Mouse (Mus musculus): ENCODE results near the gene Krtap6-5. TPM values are rescaled to one million over a fixed set of nuclear protein-coding genes. Genes with fewer than 3 reads are reported as not detected.

Gene Krtap6-5
- polyA plus RNA-seq, 1 experiment from 2014 or later: not detected

GRCm38 (mm10) chr16:89010659-89011058 is 37.0 kb downstream of the Krtap6-5 start, which contains the start of gene Krtap22-2:
Gene Krtap22-2 (minus strand): TSS chr16:89010759.
- Histone ChIP-seq H3K27me3 (ENCODE audit: insufficient read depth, low read length) (no peaks in the 10 kb centered on the region), H3K4me1 (replicated peaks; ENCODE audit: insufficient read depth, low read length) (no peaks in the 10 kb centered on the region), H3K9me3 (replicated peaks; ENCODE audit: low read length) (no peaks in the 10 kb centered on the region), H3K9ac (ENCODE audit: low read depth, low read length) (no peak within 1 kb of the TSS), H3K4me2 (ENCODE audit: low read length) (no peak within 1 kb of the TSS), H3K4me3 (replicated peaks; ENCODE audit: low read depth, low read length) (no peak within 1 kb of the TSS), H3K36me3 (ENCODE audit: insufficient read depth, low read length) (no peaks in the 10 kb centered on the region), H3K27ac (no peak within 1 kb of the TSS)
- no peak for DNase-seq (ENCODE audit: low spot score)
- no peak for TF ChIP-seq CTCF (IDR thresholded peaks at IDR 0.05; ENCODE audit: low read depth)
- ATAC-seq (replicated peaks; ENCODE audit: low FRiP score, low read depth): no peak
- 81% methylated on average over 5 of the region's 5 CpGs for WGBS

Other genes starting within 250 kb of the Krtap6-5 start
- gene Gm20741, start 235.7 kb downstream of the Krtap6-5 start, polyA plus RNA-seq (2015; fragmentation: Nextera tagmentation; extraction: Ambion mirVana): not detected in 2 replicates
- not detected in 2 replicates for gene Krtap15, start 227.7 kb downstream of the Krtap6-5 start, polyA plus RNA-seq (2015; fragmentation: Nextera tagmentation; extraction: Ambion mirVana)
- gene Krtap14, start 221.7 kb downstream of the Krtap6-5 start, polyA plus RNA-seq (2015; fragmentation: Nextera tagmentation; extraction: Ambion mirVana): not detected in 2 replicates
- not detected in 2 replicates for gene Krtap19-1, start 178.5 kb downstream of the Krtap6-5 start, polyA plus RNA-seq (2015; fragmentation: Nextera tagmentation; extraction: Ambion mirVana)
- gene Krtap19-2, start 173.6 kb downstream of the Krtap6-5 start, polyA plus RNA-seq (2015; fragmentation: Nextera tagmentation; extraction: Ambion mirVana): not detected in 2 replicates
- gene Krtap19-3, start 169.8 kb downstream of the Krtap6-5 start, polyA plus RNA-seq (2015; fragmentation: Nextera tagmentation; extraction: Ambion mirVana): not detected in 2 replicates
- gene Krtap19-4, start 162.8 kb downstream of the Krtap6-5 start, polyA plus RNA-seq (2015; fragmentation: Nextera tagmentation; extraction: Ambion mirVana): not detected in 2 replicates
- gene Krtap19-5, start 151.4 kb downstream of the Krtap6-5 start, polyA plus RNA-seq (2015; fragmentation: Nextera tagmentation; extraction: Ambion mirVana): not detected in 2 replicates
- gene Krtap19-9b, start 115.6 kb downstream of the Krtap6-5 start, polyA plus RNA-seq (2015; fragmentation: Nextera tagmentation; extraction: Ambion mirVana): not detected in 2 replicates
- gene Krtap16-3, start 85.0 kb downstream of the Krtap6-5 start, polyA plus RNA-seq (2015; fragmentation: Nextera tagmentation; extraction: Ambion mirVana): not detected in 2 replicates
- not detected in 2 replicates for gene Krtap22-2, start 37.1 kb downstream of the Krtap6-5 start, polyA plus RNA-seq (2015; fragmentation: Nextera tagmentation; extraction: Ambion mirVana)
- gene Gm10229, start 32.6 kb downstream of the Krtap6-5 start, polyA plus RNA-seq (2015; fragmentation: Nextera tagmentation; extraction: Ambion mirVana): not detected in 2 replicates
- gene Krtap6-1, start 16.2 kb downstream of the Krtap6-5 start, polyA plus RNA-seq (2015; fragmentation: Nextera tagmentation; extraction: Ambion mirVana): not detected in 2 replicates
- gene Gm10228, start 6.4 kb downstream of the Krtap6-5 start, polyA plus RNA-seq (2015; fragmentation: Nextera tagmentation; extraction: Ambion mirVana): not detected in 2 replicates
- gene 1110025L11Rik, start 16.1 kb upstream of the Krtap6-5 start, polyA plus RNA-seq (2015; fragmentation: Nextera tagmentation; extraction: Ambion mirVana): not detected in 2 replicates
- not detected in 2 replicates for gene Krtap6-3, start 36.1 kb upstream of the Krtap6-5 start, polyA plus RNA-seq (2015; fragmentation: Nextera tagmentation; extraction: Ambion mirVana)
- not detected in 2 replicates for gene Gm6358, start 93.0 kb upstream of the Krtap6-5 start, polyA plus RNA-seq (2015; fragmentation: Nextera tagmentation; extraction: Ambion mirVana)
- not detected in 2 replicates for gene Gm10061, start 103.2 kb upstream of the Krtap6-5 start, polyA plus RNA-seq (2015; fragmentation: Nextera tagmentation; extraction: Ambion mirVana)
- gene Gm9789, start 110.1 kb upstream of the Krtap6-5 start, polyA plus RNA-seq (2015; fragmentation: Nextera tagmentation; extraction: Ambion mirVana): not detected in 2 replicates
- not detected in 2 replicates for gene Gm7735, start 121.6 kb upstream of the Krtap6-5 start, polyA plus RNA-seq (2015; fragmentation: Nextera tagmentation; extraction: Ambion mirVana)
- gene 1110057P08Rik, start 126.9 kb upstream of the Krtap6-5 start, polyA plus RNA-seq (2015; fragmentation: Nextera tagmentation; extraction: Ambion mirVana): not detected in 2 replicates
- not detected in 2 replicates for gene Krtap20-2, start 158.0 kb upstream of the Krtap6-5 start, polyA plus RNA-seq (2015; fragmentation: Nextera tagmentation; extraction: Ambion mirVana)

Measured in kidney, postnatal 0 days (tissue).